Mouse (Mus musculus): ENCODE measurements at regions not wholly inside any gene's neighbourhood (a gene's known extent, or its start where the extent isn't known, plus 50 kb on each side); places are given as distances from the start of the nearest gene placed in this dataset.
"Not testable (repeated sequence)": the region's sequence is repeated elsewhere in the genome, so short reads cannot be mapped to it uniquely, and the experiment has no call there.

DNA sequence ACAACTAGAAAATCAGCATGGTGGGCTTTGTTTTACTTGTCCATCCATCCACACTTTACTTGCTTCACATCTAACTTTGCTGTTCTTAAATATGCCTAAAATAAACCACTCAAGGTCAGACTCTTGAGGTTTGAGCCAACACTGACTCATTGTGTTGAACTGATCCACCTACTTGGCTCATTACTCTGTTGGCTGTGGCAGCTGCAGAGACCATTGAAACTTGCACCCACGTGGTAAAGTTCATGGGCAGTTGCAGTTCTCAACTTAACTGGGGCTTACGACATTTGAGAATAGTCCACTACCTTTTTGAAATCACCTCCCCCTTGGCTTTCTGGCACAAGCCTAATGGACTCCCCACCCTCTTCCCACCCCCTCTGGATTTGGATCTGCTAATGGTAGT is 395.3 kb upstream of the Cdh5 start:
- H3K4me3 ChIP-seq: no peak overlapping the region
- no peaks in the 10 kb centered on the region for H3K36me3 ChIP-seq
- no peak overlapping the region for H3K9ac ChIP-seq
- ATAC-seq (ENCODE audit: insufficient number of reproducible peaks, insufficient read depth, low FRiP score, low TSS enrichment, low read depth): no peak
- H3K27me3 ChIP-seq: no peaks in the 10 kb centered on the region
- H3K4me2 ChIP-seq: no peak overlapping the region
- H3K27ac ChIP-seq: no peak overlapping the region
- WGBS: 87% methylated on average over 2 of the region's 2 CpGs
- H3K9me3 ChIP-seq: peaks cover 4% of the 10 kb centered on the region; the same call in 1 of the 2 replicates
- H3K4me1 ChIP-seq: no peaks in the 10 kb centered on the region; the same call in 1 of the 2 replicates

DNA sequence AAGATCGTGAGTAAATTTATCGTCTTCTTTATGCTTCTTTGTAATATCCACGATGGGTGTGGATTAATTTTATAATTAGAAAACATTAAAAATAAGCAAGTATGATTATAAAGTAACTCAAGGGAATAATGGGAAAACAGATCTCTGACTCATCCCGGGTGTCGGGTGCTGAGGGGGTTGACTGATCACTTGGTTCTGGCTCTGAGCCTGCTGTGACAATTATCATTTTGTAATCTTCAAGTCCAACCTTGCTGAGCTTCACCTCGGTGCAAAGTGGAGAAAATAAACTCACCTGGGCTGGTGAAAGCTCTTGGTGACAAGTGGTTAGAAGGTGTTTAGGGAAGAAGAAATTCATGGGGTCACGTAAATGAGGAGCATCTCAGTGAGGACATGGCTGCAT is 390.6 kb upstream of the Cdh5 start:
- not testable (repeated sequence) for H3K27ac ChIP-seq; H3K36me3 ChIP-seq; ATAC-seq (ENCODE audit: insufficient number of reproducible peaks, insufficient read depth, low FRiP score, low TSS enrichment, low read depth); H3K4me3 ChIP-seq; H3K4me2 ChIP-seq; H3K4me1 ChIP-seq; H3K9me3 ChIP-seq; H3K27me3 ChIP-seq; H3K9ac ChIP-seq
- 87% methylated on average over 7 of the region's 7 CpGs for WGBS

DNA sequence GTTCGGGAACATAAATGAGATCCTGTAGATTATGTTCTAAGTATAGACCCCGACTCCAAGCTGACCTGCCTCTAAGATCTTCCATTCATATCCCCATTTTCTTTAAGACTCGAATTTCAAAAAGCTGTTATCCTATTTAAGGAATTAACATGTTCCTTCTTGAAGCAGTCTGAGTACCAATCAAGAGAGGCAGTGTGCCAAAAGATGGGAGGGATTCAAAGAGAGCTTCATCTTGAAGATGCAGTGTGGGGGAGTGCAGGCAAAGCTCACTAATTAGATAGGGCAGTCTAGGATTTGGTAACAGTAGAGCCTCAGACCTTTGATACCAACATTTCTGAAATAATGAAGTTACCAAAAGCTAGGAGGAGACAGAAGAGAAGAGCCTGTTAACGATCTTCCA is 383.7 kb upstream of the Cdh5 start:
- Histone ChIP-seq H3K36me3 (no peaks in the 10 kb centered on the region), H3K4me2 (no peak overlapping the region), H3K9me3 (0 out of 2 replicates have a peak, but pooled peaks cover 6% of the 10 kb centered on the region), H3K4me3 (no peak overlapping the region), H3K27me3 (no peaks in the 10 kb centered on the region), H3K4me1 (no peaks in the 10 kb centered on the region), H3K9ac (no peak overlapping the region), H3K27ac (no peak overlapping the region)
- 71% methylated on average over 4 of the region's 4 CpGs for WGBS
- ATAC-seq (ENCODE audit: insufficient number of reproducible peaks, insufficient read depth, low FRiP score, low TSS enrichment, low read depth): no peak

DNA sequence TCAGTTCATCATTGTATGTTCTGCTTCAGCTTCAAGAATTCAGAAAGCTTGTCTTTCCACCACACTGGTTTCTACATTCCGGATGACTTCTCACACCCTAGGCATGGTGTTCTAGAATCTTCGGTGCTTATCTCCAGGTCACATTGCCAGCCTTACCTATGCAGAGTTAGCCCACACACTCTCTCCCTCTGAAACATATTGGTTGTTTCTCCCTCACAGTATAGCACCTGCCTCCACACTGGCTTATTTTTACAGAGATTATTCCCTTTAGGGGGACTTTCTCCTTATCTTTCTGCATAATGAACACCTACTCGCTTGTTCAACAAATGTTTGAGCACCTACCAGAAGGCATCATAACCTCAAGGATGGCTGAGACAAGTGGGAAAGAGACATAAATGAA is 368.0 kb upstream of the Cdh5 start:
- WGBS: 96% methylated on average over 3 of the region's 3 CpGs
- Histone ChIP-seq H3K9me3 (no peaks in the 10 kb centered on the region), H3K4me1 (no peaks in the 10 kb centered on the region), H3K27ac (no peak overlapping the region), H3K27me3 (no peaks in the 10 kb centered on the region), H3K36me3 (no peaks in the 10 kb centered on the region), H3K4me2 (no peak overlapping the region), H3K9ac (no peak overlapping the region), H3K4me3 (no peak overlapping the region)
- ATAC-seq (ENCODE audit: insufficient number of reproducible peaks, insufficient read depth, low FRiP score, low TSS enrichment, low read depth): no peak

DNA sequence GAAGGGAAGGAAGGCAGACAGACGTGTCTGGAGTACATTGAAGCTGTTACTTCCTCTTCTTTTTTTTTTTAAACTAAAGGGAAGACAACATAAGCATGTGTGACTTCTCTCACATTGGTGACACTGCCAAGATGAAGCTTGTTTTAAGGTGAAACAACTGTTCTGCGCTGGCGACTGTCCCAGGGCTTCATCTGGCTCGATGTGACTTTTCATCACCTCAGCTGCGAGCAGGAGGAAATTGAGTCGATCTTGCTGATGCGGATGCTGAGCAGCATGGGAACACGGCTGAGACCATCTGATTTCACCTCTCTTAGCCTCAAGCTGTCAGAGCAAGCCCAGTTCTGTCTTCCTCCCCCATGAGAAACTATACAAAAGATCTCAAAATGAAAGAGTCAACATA is 363.1 kb upstream of the Cdh5 start:
- no peaks in the 10 kb centered on the region for H3K36me3 ChIP-seq
- no peak overlapping the region for H3K4me2 ChIP-seq
- peaks cover 3% of the 10 kb centered on the region; the same call in 1 of the 2 replicates for H3K4me1 ChIP-seq
- no peaks in the 10 kb centered on the region for H3K27me3 ChIP-seq
- no peaks in the 10 kb centered on the region for H3K9me3 ChIP-seq
- no peak for ATAC-seq (ENCODE audit: insufficient number of reproducible peaks, insufficient read depth, low FRiP score, low TSS enrichment, low read depth)
- 69% methylated on average over 8 of the region's 8 CpGs for WGBS
- H3K4me3 ChIP-seq: no peak overlapping the region
- H3K9ac ChIP-seq: no peak overlapping the region
- no peak overlapping the region for H3K27ac ChIP-seq

DNA sequence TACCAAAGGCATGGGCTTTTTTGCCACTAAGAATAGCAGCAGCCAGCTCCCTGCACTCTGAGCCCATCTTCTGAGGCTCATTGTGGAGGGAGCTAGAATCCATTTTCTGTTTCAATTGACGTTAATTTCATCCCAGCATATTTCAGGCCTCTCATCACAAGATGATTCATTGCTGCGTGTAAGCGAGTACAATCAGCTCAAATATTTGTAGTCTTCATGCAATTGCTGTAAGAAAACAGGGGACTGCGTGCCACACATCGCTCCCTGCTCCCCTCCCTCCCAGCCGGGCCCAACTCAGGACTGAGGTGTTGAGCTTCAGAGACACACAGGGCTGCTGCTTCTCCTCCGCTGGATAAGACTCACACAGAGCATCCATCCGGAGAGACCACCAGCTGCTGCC is 360.0 kb upstream of the Cdh5 start:
- Histone ChIP-seq H3K4me1 (peaks cover 3% of the 10 kb centered on the region; the same call in 1 of the 2 replicates), H3K4me2 (no peak overlapping the region), H3K27me3 (no peaks in the 10 kb centered on the region), H3K4me3 (no peak overlapping the region), H3K9me3 (no peaks in the 10 kb centered on the region), H3K9ac (no peak overlapping the region), H3K36me3 (no peaks in the 10 kb centered on the region), H3K27ac (0 out of 2 replicates have a peak overlapping the region, but pooled peaks have one; percentile 19)
- WGBS: 66% methylated on average over 8 of the region's 8 CpGs
- no peak for ATAC-seq (ENCODE audit: insufficient number of reproducible peaks, insufficient read depth, low FRiP score, low TSS enrichment, low read depth)

DNA sequence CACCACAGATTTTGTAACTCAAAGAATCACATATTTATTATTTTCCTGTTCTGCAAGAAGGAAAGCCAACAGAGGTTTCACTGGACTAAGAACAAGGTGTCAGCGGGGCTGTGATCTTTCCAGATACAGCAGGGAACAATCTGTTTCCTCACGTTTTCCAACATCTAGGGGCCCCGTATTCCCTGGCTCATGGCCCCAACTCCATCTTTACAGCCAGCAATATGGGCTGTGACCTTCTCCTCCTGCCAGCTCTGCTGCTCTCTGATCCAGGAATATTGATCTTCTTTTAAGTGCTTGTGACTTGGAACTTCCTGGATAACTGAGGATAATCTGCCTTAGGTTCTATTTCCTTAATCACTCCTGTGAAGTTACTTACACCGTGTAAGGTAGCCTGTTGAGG is 352.7 kb upstream of the Cdh5 start:
- H3K4me2 ChIP-seq: no peak overlapping the region
- H3K9me3 ChIP-seq: no peaks in the 10 kb centered on the region
- no peak overlapping the region for H3K9ac ChIP-seq
- 80% methylated on average over 4 of the region's 4 CpGs for WGBS
- no peak overlapping the region for H3K27ac ChIP-seq
- H3K4me3 ChIP-seq: no peak overlapping the region
- no peaks in the 10 kb centered on the region for H3K27me3 ChIP-seq
- H3K36me3 ChIP-seq: no peaks in the 10 kb centered on the region
- H3K4me1 ChIP-seq: peaks cover 10% of the 10 kb centered on the region; the same call in 1 of the 2 replicates
- ATAC-seq (ENCODE audit: insufficient number of reproducible peaks, insufficient read depth, low FRiP score, low TSS enrichment, low read depth): no peak

DNA sequence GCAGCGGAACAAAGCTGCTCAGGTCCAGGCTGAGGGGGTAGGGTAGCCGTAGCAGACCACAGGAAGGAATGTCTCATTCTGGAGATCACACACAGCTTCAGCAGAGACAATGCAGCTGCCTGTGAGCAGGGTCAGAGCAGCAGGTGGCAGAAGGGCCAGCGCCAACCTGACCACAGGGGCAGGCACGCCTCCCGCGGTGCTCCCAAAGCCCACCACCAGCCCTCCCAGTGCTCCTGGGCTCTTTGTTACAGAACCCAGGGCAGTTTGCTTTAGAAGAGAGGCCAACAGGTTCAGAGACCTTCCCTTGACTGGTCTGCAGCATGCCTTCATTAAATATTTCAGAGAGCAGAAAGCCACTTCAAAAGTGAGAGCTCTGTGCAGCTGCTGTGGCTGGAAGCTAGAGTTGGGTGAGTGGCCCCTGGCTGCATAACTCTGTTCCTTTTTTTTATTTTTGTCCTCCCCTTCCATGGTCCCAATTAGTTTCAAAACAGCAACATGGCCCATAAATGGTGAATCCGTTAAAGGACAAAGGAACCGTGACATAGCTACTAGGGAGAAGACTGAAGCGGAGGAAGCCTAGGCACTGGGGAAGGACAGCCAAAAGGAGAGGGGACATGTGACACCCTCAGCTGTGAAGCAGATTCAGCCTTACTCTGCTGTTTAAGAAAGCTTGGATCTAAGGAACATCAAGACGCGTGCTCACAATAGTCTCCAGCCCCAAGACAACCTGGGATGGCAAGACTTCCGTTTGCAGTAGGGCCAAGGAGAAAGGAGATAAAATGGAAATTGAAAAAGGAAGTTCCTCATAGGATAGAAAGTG is 350.9 kb upstream of the Cdh5 start:
- H3K9me3 ChIP-seq: no peaks in the 10 kb centered on the region
- peaks cover 10% of the 10 kb centered on the region; the same call in 1 of the 2 replicates for H3K4me1 ChIP-seq
- H3K4me2 ChIP-seq: no peak overlapping the region
- 39% methylated on average over 12 of the region's 12 CpGs for WGBS
- no peaks in the 10 kb centered on the region for H3K36me3 ChIP-seq
- H3K27me3 ChIP-seq: no peaks in the 10 kb centered on the region
- no peak overlapping the region for H3K9ac ChIP-seq
- peak overlapping the region; percentile 34 for H3K27ac ChIP-seq
- no peak overlapping the region for H3K4me3 ChIP-seq
- ATAC-seq (ENCODE audit: insufficient number of reproducible peaks, insufficient read depth, low FRiP score, low TSS enrichment, low read depth): no peak

DNA sequence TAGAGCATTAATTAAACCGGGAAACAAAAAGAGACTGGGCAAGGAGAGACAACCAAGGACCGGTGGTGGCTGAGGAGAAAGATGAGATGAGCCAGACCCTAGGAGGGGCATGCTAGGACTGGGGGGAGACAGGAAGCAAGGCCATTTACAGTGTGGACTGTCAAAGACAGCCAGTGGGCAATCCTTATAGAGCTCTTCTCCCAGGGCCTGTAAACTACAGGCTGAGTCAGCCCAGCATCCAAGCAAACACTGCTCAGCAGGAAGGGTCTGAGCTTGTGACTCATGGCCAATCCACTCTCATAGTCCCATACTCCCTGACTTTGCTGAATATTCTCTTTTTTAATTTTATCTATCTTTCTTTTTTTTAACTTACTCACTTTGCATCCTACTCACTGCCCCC is 350.3 kb upstream of the Cdh5 start:
- no peak for ATAC-seq (ENCODE audit: insufficient number of reproducible peaks, insufficient read depth, low FRiP score, low TSS enrichment, low read depth)
- H3K27me3 ChIP-seq: no peaks in the 10 kb centered on the region
- WGBS: 73% methylated on average over 2 of the region's 2 CpGs
- H3K4me1 ChIP-seq: peaks cover 10% of the 10 kb centered on the region; the same call in 1 of the 2 replicates
- no peak overlapping the region for H3K4me3 ChIP-seq
- H3K27ac ChIP-seq: 0 out of 2 replicates have a peak overlapping the region, but pooled peaks have one; percentile 34
- no peak overlapping the region for H3K4me2 ChIP-seq
- no peaks in the 10 kb centered on the region for H3K9me3 ChIP-seq
- H3K9ac ChIP-seq: no peak overlapping the region
- H3K36me3 ChIP-seq: no peaks in the 10 kb centered on the region

DNA sequence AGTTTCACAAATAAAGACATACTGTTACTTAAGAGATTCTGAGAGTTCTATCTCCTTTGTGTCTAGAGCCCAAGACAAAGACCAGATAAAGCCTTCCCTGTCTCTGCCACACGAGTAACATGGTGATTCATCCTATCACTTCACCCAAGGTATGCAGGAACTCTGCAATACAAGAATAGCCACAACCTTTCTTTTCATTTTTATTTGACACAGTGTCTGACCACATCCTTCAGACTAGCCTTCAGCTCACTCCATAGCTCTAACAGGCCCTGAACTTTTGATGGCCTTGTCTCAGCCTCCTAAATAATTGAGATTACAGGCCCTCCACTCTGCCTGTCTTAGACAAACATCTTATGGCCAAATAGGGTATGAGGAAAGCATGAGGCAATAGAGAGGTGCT is 337.6 kb upstream of the Cdh5 start:
- WGBS: 72% methylated on average over 1 of the region's 1 CpGs
- no peaks in the 10 kb centered on the region for H3K4me1 ChIP-seq
- no peak for ATAC-seq (ENCODE audit: insufficient number of reproducible peaks, insufficient read depth, low FRiP score, low TSS enrichment, low read depth)

DNA sequence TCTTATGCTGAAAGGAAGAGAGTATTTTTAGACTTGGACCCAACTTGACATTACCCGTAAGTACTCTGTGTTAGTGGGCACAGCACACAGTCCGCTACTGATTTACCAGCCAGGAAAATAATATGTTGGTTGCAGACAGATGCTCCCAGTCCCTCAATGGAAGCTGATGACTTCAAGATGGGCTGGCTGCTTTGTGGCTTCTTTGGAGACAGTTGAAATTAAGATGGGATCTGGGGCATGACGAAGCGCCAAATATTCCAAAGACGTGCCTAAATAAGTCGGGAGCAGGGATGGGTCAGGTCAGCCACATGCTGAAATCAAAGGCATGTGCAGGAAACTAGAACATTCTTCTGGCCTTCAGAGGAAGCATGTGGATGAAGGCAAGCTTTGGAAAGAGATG is 321.8 kb upstream of the Cdh5 start:
- Histone ChIP-seq H3K27ac (peak overlapping the region; percentile 66), H3K9ac (no peak overlapping the region), H3K36me3 (no peaks in the 10 kb centered on the region), H3K9me3 (no peaks in the 10 kb centered on the region), H3K27me3 (no peaks in the 10 kb centered on the region), H3K4me3 (no peak overlapping the region), H3K4me1 (peaks cover 9% of the 10 kb centered on the region), H3K4me2 (no peak overlapping the region)
- peak; percentile 48; the same call in 1 of the 2 replicates for ATAC-seq (ENCODE audit: insufficient number of reproducible peaks, insufficient read depth, low FRiP score, low TSS enrichment, low read depth)
- WGBS: 36% methylated on average over 6 of the region's 6 CpGs

More for the DNA sequence above, 337.6 kb upstream of the Cdh5 start:
- H3K4me2 ChIP-seq: no peak overlapping the region
- no peaks in the 10 kb centered on the region; the same call in 1 of the 2 replicates for H3K9me3 ChIP-seq
- no peak overlapping the region for H3K4me3 ChIP-seq
- H3K27me3 ChIP-seq: no peaks in the 10 kb centered on the region
- H3K27ac ChIP-seq: no peak overlapping the region
- no peak overlapping the region for H3K9ac ChIP-seq
- no peaks in the 10 kb centered on the region for H3K36me3 ChIP-seq

DNA sequence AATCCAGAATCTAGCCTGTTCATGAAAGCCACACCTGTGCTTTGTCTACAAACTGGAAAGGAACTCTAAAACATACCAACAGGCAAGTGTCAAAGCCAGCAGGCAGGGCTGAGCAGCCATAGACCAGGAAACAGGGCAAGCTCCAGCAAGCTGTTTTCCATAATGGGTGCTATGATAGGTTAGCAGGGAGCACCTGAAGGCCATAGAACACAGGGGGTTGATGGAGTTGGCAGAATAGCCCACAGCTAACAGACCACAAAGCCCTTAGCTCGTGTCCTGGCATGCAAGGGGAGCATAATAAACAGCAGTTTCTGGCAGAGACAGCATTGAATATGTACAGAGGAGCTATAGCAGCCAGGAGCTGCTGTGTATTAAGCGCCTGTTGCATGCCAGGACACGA is 313.1 kb upstream of the Cdh5 start:
- peak; percentile 59; the same call in 1 of the 2 replicates for ATAC-seq (ENCODE audit: insufficient number of reproducible peaks, insufficient read depth, low FRiP score, low TSS enrichment, low read depth)
- H3K27me3 ChIP-seq: no peaks in the 10 kb centered on the region
- no peaks in the 10 kb centered on the region for H3K36me3 ChIP-seq
- no peaks in the 10 kb centered on the region for H3K9me3 ChIP-seq
- no peak overlapping the region for H3K27ac ChIP-seq
- 66% methylated on average over 3 of the region's 3 CpGs for WGBS
- no peak overlapping the region for H3K9ac ChIP-seq
- peaks cover 4% of the 10 kb centered on the region for H3K4me1 ChIP-seq
- no peak overlapping the region for H3K4me3 ChIP-seq
- no peak overlapping the region for H3K4me2 ChIP-seq

Measured in embryonic facial prominence, embryonic 13.5 days (tissue).